In the genomic region with DNA sequence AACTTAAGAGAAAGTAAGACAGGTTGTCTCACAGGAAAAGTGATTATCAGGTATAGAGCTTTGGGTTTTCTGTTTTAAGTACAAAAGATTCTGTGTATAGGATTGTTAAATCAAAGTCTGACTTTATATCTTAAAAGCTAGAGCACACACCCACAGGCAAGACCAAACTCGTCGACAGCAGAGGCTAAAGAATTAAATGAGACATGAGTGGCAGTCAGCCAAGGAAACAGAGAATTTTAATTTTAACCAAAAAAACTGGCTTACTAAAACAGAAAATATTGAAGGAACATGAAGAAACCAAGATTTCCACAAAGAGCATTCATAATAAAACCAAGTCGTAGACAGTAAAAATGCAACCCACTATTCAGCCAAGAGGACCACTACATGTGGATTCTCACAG, we compare ENCODE assay signal across 23 mouse cellular contexts.
DNase-seq lines count a peak whose midpoint lies in the region; ATAC-seq and TF ChIP-seq lines count a peak whose summit lies in the region.
"Had no signal": no experiment of that assay in that cellular context is flagged by ENCODE, and none has a peak within 500 bp of the region (broad histone marks: within the 10 kb centered on the region; RNA-seq: fewer than 3 reads in every experiment).

No protein-coding gene starts in this region.

- no peak for TF ChIP-seq CTCF in forebrain, postnatal 0 days (IDR thresholded peaks at IDR 0.05; ENCODE audit: low read depth)
- no peak for TF ChIP-seq CTCF in layer of hippocampus, adult 2 months (conservative IDR thresholded peaks at IDR 0.05)

- no peak overlapping the region for H3K9ac ChIP-seq in forebrain, postnatal 0 days
- H3K9ac ChIP-seq: forebrain, embryonic 15.5 days; hindbrain, embryonic 13.5 days; intestine, embryonic 15.5 days; limb, embryonic 13.5 days had no signal

- peaks cover 4% of the 10 kb centered on the region; the same call in 1 of the 2 replicates for H3K4me1 ChIP-seq in forebrain, postnatal 0 days (ENCODE audit: insufficient read depth)
- H3K4me1 ChIP-seq in forebrain, embryonic 10.5 days: peaks cover 15% of the 10 kb centered on the region; the same call in 1 of the 2 replicates

- no peak overlapping the region for H3K4me2 ChIP-seq in forebrain, postnatal 0 days (ENCODE audit: low read depth)
- H3K4me2 ChIP-seq: forebrain, embryonic 15.5 days; hindbrain, embryonic 13.5 days; intestine, embryonic 15.5 days; limb, embryonic 13.5 days had no signal

- no peaks in the 10 kb centered on the region for H3K36me3 ChIP-seq in forebrain, postnatal 0 days (ENCODE audit: insufficient read depth)
- no peaks in the 10 kb centered on the region for H3K36me3 ChIP-seq in forebrain, embryonic 10.5 days (replicated peaks)
- H3K36me3 ChIP-seq: forebrain, embryonic 15.5 days; heart, embryonic 10.5 days; hindbrain, embryonic 13.5 days; intestine, embryonic 15.5 days; limb, embryonic 13.5 days had no signal

- peak; percentile 52 for DNase-seq in forebrain, postnatal 0 days
- no peak for DNase-seq in forebrain, embryonic 10.5 days (ENCODE audit: extremely low spot score, low spot score)
- peak; percentile 18 to 27 for DNase-seq in layer of hippocampus, adult 2 months (ENCODE audit: low spot score in 2 of 2)
- no peak for DNase-seq in layer of hippocampus, postnatal 36 days
- DNase-seq in right cerebral cortex, adult 18-20 months: peak; percentile 57
- no peak for DNase-seq in right cerebral cortex, postnatal 4 days
- DNase-seq in telencephalon, adult 2 months (ENCODE audit: low read depth, low spot score): peak; percentile 82
- DNase-seq: adrenal gland, postnatal 25 days; cerebellum, adult 9-11 months; gastrocnemius, postnatal 14 days; layer of hippocampus, adult 9-11 months; lung, adult 2 months; midbrain, embryonic 14.5 days; spleen, adult 18-20 months had no signal

- no peak overlapping the region for H3K4me3 ChIP-seq in forebrain, postnatal 0 days (ENCODE audit: low read depth, low read length)
- no peak overlapping the region for H3K4me3 ChIP-seq in forebrain, embryonic 10.5 days
- H3K4me3 ChIP-seq in layer of hippocampus, adult 2 months: no peak overlapping the region
- H3K4me3 ChIP-seq: forebrain, embryonic 15.5 days; heart, embryonic 10.5 days; hindbrain, embryonic 13.5 days; intestine, embryonic 15.5 days; limb, embryonic 13.5 days had no signal

- 33% methylated on average over 3 of the region's 3 CpGs for WGBS in forebrain, postnatal 0 days
- 90% methylated on average over 3 of the region's 3 CpGs for WGBS in forebrain, embryonic 10.5 days

- no peak for ATAC-seq in forebrain, postnatal 0 days
- no peak for ATAC-seq in monocyte, adult 5-6 weeks (replicated peaks; ENCODE audit: insufficient number of reproducible peaks, low FRiP score, low TSS enrichment, poor library complexity, severe bottlenecking)
- ATAC-seq: activated CD4-positive, CD25-positive, alpha-beta regulatory T cell, adult 4 months; forebrain, embryonic 15.5 days; intestine, embryonic 15.5 days; Patski had no signal

- H3K9me3 ChIP-seq in forebrain, postnatal 0 days (ENCODE audit: low read length): no peaks in the 10 kb centered on the region
- no peaks in the 10 kb centered on the region for H3K9me3 ChIP-seq in forebrain, embryonic 10.5 days
- H3K9me3 ChIP-seq: forebrain, embryonic 15.5 days; heart, embryonic 10.5 days; hindbrain, embryonic 13.5 days; intestine, embryonic 15.5 days; limb, embryonic 13.5 days had no signal

- H3K27me3 ChIP-seq in forebrain, postnatal 0 days (ENCODE audit: insufficient read depth, low read length): no peaks in the 10 kb centered on the region
- no peaks in the 10 kb centered on the region for H3K27me3 ChIP-seq in forebrain, embryonic 10.5 days (ENCODE audit: poor library complexity, severe bottlenecking)
- H3K27me3 ChIP-seq: forebrain, embryonic 15.5 days; hindbrain, embryonic 13.5 days; intestine, embryonic 15.5 days; limb, embryonic 13.5 days; Patski had no signal

- H3K27ac ChIP-seq in forebrain, postnatal 0 days (ENCODE audit: low read depth, low read length): no peak overlapping the region
- H3K27ac ChIP-seq in forebrain, embryonic 10.5 days: no peak overlapping the region
- no peak overlapping the region for H3K27ac ChIP-seq in layer of hippocampus, adult 2 months
- H3K27ac ChIP-seq: forebrain, embryonic 15.5 days; heart, embryonic 10.5 days; hindbrain, embryonic 13.5 days; intestine, embryonic 15.5 days; kidney, postnatal 0 days; limb, embryonic 13.5 days had no signal

Comparison
In these comparisons a context has a peak if more than half of its experiments do, and no peak if none do; other contexts are left out.
1. DNase-seq: peak in forebrain, postnatal 0 days (single experiment), layer of hippocampus, adult 2 months (2 of 2), right cerebral cortex, adult 18-20 months (single experiment) and telencephalon, adult 2 months (single experiment); none in forebrain, embryonic 10.5 days (single experiment), layer of hippocampus, postnatal 36 days (0 of 2) and right cerebral cortex, postnatal 4 days (single experiment).